Mouse (Mus musculus) erythroblast, embryonic 14.5 days (primary cell): ENCODE data around the gene Gm4131.

Source experiments
- GATA1 ChIP-seq: IDR thresholded peaks from 2 replicates; pipeline ENCODE4 v1.6.1; 2012; ENCODE audit warnings: low read length, inconsistent platforms, mixed read lengths
- TAL1 ChIP-seq: IDR thresholded peaks from 3 replicates; pipeline ENCODE4 v1.6.1; 2012; ENCODE audit warnings: low read length, inconsistent platforms, mixed read lengths

DNA sequence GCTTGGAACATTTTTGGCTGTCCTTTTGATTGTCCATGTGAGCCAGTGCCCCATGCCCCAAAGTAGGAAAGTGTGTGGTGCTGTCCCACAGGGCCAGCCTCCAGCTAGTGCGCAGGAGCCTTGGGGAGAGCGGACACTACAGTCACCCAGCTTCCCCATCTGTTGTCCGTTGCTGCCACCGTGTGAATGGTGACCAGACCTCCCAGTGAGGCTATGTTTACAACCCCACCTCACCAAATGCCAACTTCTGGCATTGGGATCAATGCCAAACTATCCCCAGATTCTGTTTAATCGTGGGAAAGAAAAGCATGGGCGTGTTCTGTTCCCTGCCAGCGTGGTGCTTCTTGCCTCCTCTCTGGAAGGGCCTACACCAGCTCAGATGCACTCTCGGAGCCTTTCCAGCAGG lies 41.1 kb upstream of the Gm4131 start:
- TF ChIP-seq TAL1 (no peak), GATA1 (no peak)
